Mouse (Mus musculus): ENCODE results near the gene Dnali1. TPM values are rescaled to one million over a fixed set of nuclear protein-coding genes. Genes with fewer than 3 reads are reported as not detected.
A peak's percentile ranks its signal among the peaks of the same experiment; 100 is the strongest.

Dnali1 gene
- polyA plus RNA-seq, 1 experiment from 2014 or later, result 0.06 TPM

- H3K4me3 ChIP-seq (ENCODE audit: low read depth, low read length), result no peak overlapping the region
- DNase-seq (ENCODE audit: low spot score) (no peak), ATAC-seq (ENCODE audit: low FRiP score, low TSS enrichment) (no peak)
- no peaks in the 10 kb centered on the region for H3K27me3 ChIP-seq (ENCODE audit: control insufficient read depth, insufficient read depth, low read length)
- no peak overlapping the region for H3K4me2 ChIP-seq (replicated peaks; ENCODE audit: low read depth)
- TF ChIP-seq CTCF (IDR thresholded peaks at IDR 0.05; ENCODE audit: low read depth) (no peak), EP300 (optimal IDR thresholded peaks at IDR 0.05) (no peak)
- H3K9ac ChIP-seq (ENCODE audit: low read length), result no peak overlapping the region
- WGBS, result 48% methylated on average over 3 of the region's 3 CpGs
- no peak overlapping the region for H3K27ac ChIP-seq (replicated peaks)
- H3K36me3 ChIP-seq (ENCODE audit: control insufficient read depth, insufficient read depth, low read length), result peaks cover 15% of the 10 kb centered on the region
- no peaks in the 10 kb centered on the region for H3K4me1 ChIP-seq (replicated peaks; ENCODE audit: control insufficient read depth, insufficient read depth)
- H3K9me3 ChIP-seq (ENCODE audit: control insufficient read depth, low read length), result no peaks in the 10 kb centered on the region
Measured at GRCm38 (mm10) chr4:125057273-125057672, 8.2 kb downstream of the Dnali1 start.

- TF ChIP-seq CTCF (IDR thresholded peaks at IDR 0.05; ENCODE audit: low read depth) (no peak), EP300 (optimal IDR thresholded peaks at IDR 0.05) (no peak)
- 87% methylated on average over 4 of the region's 4 CpGs for WGBS
- Histone ChIP-seq H3K36me3 (ENCODE audit: control insufficient read depth, insufficient read depth, low read length) (peaks cover 15% of the 10 kb centered on the region), H3K27me3 (ENCODE audit: control insufficient read depth, insufficient read depth, low read length) (no peaks in the 10 kb centered on the region), H3K9me3 (ENCODE audit: control insufficient read depth, low read length) (no peaks in the 10 kb centered on the region), H3K4me2 (replicated peaks; ENCODE audit: low read depth) (no peak overlapping the region), H3K9ac (ENCODE audit: low read length) (no peak overlapping the region), H3K4me3 (ENCODE audit: low read depth, low read length) (no peak overlapping the region), H3K27ac (replicated peaks) (no peak overlapping the region), H3K4me1 (replicated peaks; ENCODE audit: control insufficient read depth, insufficient read depth) (no peaks in the 10 kb centered on the region)
- DNase-seq (ENCODE audit: low spot score) (no peak), ATAC-seq (ENCODE audit: low FRiP score, low TSS enrichment) (no peak)
Measured at GRCm38 (mm10) chr4:125056476-125056875, 9.0 kb downstream of the Dnali1 start.

GRCm38 (mm10) chr4:125055385-125055784, 10.1 kb downstream of the Dnali1 start:
- Histone ChIP-seq H3K27me3 (ENCODE audit: control insufficient read depth, insufficient read depth, low read length) (no peaks in the 10 kb centered on the region), H3K4me2 (replicated peaks; ENCODE audit: low read depth) (no peak overlapping the region), H3K4me3 (ENCODE audit: low read depth, low read length) (no peak overlapping the region), H3K27ac (replicated peaks) (no peak overlapping the region), H3K9me3 (ENCODE audit: control insufficient read depth, low read length) (no peaks in the 10 kb centered on the region), H3K36me3 (ENCODE audit: control insufficient read depth, insufficient read depth, low read length) (peaks cover 19% of the 10 kb centered on the region), H3K4me1 (replicated peaks; ENCODE audit: control insufficient read depth, insufficient read depth) (no peaks in the 10 kb centered on the region), H3K9ac (ENCODE audit: low read length) (no peak overlapping the region)
- WGBS, result 87% methylated on average over 9 of the region's 9 CpGs
- DNase-seq (ENCODE audit: low spot score) (no peak), ATAC-seq (ENCODE audit: low FRiP score, low TSS enrichment) (no peak)
- no peak for TF ChIP-seq EP300 (optimal IDR thresholded peaks at IDR 0.05)
- no peak for TF ChIP-seq CTCF (IDR thresholded peaks at IDR 0.05; ENCODE audit: low read depth)

GRCm38 (mm10) chr4:125044454-125044853, 21.0 kb downstream of the Dnali1 start:
- Histone ChIP-seq H3K36me3 (ENCODE audit: control insufficient read depth, insufficient read depth, low read length) (peaks cover 35% of the 10 kb centered on the region), H3K4me3 (ENCODE audit: low read depth, low read length) (no peak overlapping the region), H3K27ac (replicated peaks) (no peak overlapping the region), H3K27me3 (ENCODE audit: control insufficient read depth, insufficient read depth, low read length) (no peaks in the 10 kb centered on the region), H3K9ac (ENCODE audit: low read length) (no peak overlapping the region), H3K9me3 (ENCODE audit: control insufficient read depth, low read length) (no peaks in the 10 kb centered on the region), H3K4me1 (replicated peaks; ENCODE audit: control insufficient read depth, insufficient read depth) (no peaks in the 10 kb centered on the region), H3K4me2 (replicated peaks; ENCODE audit: low read depth) (no peak overlapping the region)
- no peak for DNase-seq (ENCODE audit: low spot score)
- no peak for TF ChIP-seq CTCF (IDR thresholded peaks at IDR 0.05; ENCODE audit: low read depth)
- TF ChIP-seq EP300 (optimal IDR thresholded peaks at IDR 0.05), result no peak
- 85% methylated on average over 7 of the region's 7 CpGs for WGBS
- no peak for ATAC-seq (ENCODE audit: low FRiP score, low TSS enrichment)

- Histone ChIP-seq H3K4me3 (ENCODE audit: low read depth, low read length) (no peak overlapping the region), H3K27ac (replicated peaks) (no peak overlapping the region), H3K9ac (ENCODE audit: low read length) (no peak overlapping the region), H3K4me2 (replicated peaks; ENCODE audit: low read depth) (no peak overlapping the region), H3K36me3 (ENCODE audit: control insufficient read depth, insufficient read depth, low read length) (peaks cover 8% of the 10 kb centered on the region), H3K27me3 (ENCODE audit: control insufficient read depth, insufficient read depth, low read length) (no peaks in the 10 kb centered on the region), H3K9me3 (ENCODE audit: control insufficient read depth, low read length) (no peaks in the 10 kb centered on the region), H3K4me1 (replicated peaks; ENCODE audit: control insufficient read depth, insufficient read depth) (peaks cover 6% of the 10 kb centered on the region; the same call in 1 of the 2 replicates)
- no peak for TF ChIP-seq CTCF (IDR thresholded peaks at IDR 0.05; ENCODE audit: low read depth)
- TF ChIP-seq EP300 (optimal IDR thresholded peaks at IDR 0.05), result no peak
- ATAC-seq (ENCODE audit: low FRiP score, low TSS enrichment) (no peak), DNase-seq (ENCODE audit: low spot score) (no peak)
- WGBS, result 85% methylated on average over 4 of the region's 4 CpGs
Measured at GRCm38 (mm10) chr4:125034341-125034740, 31.2 kb downstream of the Dnali1 start.

- H3K4me2 ChIP-seq (replicated peaks; ENCODE audit: low read depth), result peak overlapping the region; percentile 98
- H3K9ac ChIP-seq (ENCODE audit: low read length), result peak overlapping the region; percentile 91
- H3K9me3 ChIP-seq (ENCODE audit: control insufficient read depth, low read length), result no peaks in the 10 kb centered on the region
- ATAC-seq (ENCODE audit: low FRiP score, low TSS enrichment), result peak; percentile 99
- peak overlapping the region; percentile 69 for H3K27ac ChIP-seq (replicated peaks)
- under 1% methylated on average over 50 of the region's 50 CpGs for WGBS
- H3K4me1 ChIP-seq (replicated peaks; ENCODE audit: control insufficient read depth, insufficient read depth), result peaks cover 6% of the 10 kb centered on the region; the same call in 1 of the 2 replicates
- H3K27me3 ChIP-seq (ENCODE audit: control insufficient read depth, insufficient read depth, low read length), result no peaks in the 10 kb centered on the region
- peak; percentile 96 for DNase-seq (ENCODE audit: low spot score)
- TF ChIP-seq EP300 (optimal IDR thresholded peaks at IDR 0.05), result no peak
- no peak for TF ChIP-seq CTCF (IDR thresholded peaks at IDR 0.05; ENCODE audit: low read depth)
- H3K4me3 ChIP-seq (ENCODE audit: low read depth, low read length), result peak overlapping the region; percentile 76
- H3K36me3 ChIP-seq (ENCODE audit: control insufficient read depth, insufficient read depth, low read length), result peaks cover under 1% of the 10 kb centered on the region; the same call in 1 of the 2 replicates
Measured at GRCm38 (mm10) chr4:125029891-125030614, 35.5 kb downstream of the Dnali1 start.
